Mouse (Mus musculus): ENCODE measurements at regions not wholly inside any gene's neighbourhood (a gene's known extent, or its start where the extent isn't known, plus 50 kb on each side); places are given as distances from the start of the nearest gene placed in this dataset.
"Not testable (repeated sequence)": the region's sequence is repeated elsewhere in the genome, so short reads cannot be mapped to it uniquely, and the experiment has no call there.

DNA sequence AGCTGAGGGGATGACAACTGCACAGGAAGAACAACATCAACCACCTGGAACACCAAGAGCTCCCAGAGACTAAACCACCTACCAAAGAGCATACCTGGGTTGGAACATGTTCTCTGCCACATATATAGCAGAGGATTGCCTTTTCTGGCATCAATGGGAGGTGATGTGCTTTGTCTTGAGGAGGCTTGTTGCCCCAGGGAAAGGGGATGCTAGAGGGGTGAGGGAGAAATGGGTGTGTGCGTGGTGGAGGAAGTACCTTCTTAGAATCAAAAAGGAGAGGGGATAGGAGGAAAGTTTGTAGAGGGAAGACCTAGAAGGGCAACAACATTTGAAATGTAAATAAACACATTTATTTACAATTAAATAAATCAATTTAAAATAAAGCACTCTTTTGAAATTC, 358.5 kb upstream of the Pfkp start:
- Histone ChIP-seq H3K4me3 (replicated peaks; ENCODE audit: low read length) (no peak overlapping the region), H3K4me2 (ENCODE audit: low read depth, low read length) (no peak overlapping the region), H3K36me3 (ENCODE audit: control insufficient read depth, insufficient read depth, low read length) (no peaks in the 10 kb centered on the region), H3K9ac (ENCODE audit: low read length) (no peak overlapping the region), H3K27ac (ENCODE audit: low read length) (no peak overlapping the region), H3K4me1 (ENCODE audit: control insufficient read depth, insufficient read depth, low read length) (no peaks in the 10 kb centered on the region), H3K27me3 (ENCODE audit: control insufficient read depth, insufficient read depth, low read length) (no peaks in the 10 kb centered on the region), H3K9me3 (replicated peaks; ENCODE audit: control insufficient read depth, low read length) (no peaks in the 10 kb centered on the region)
- 79% methylated on average over 1 of the region's 1 CpGs for WGBS
- no peak for ATAC-seq (ENCODE audit: insufficient read depth, low FRiP score)

DNA sequence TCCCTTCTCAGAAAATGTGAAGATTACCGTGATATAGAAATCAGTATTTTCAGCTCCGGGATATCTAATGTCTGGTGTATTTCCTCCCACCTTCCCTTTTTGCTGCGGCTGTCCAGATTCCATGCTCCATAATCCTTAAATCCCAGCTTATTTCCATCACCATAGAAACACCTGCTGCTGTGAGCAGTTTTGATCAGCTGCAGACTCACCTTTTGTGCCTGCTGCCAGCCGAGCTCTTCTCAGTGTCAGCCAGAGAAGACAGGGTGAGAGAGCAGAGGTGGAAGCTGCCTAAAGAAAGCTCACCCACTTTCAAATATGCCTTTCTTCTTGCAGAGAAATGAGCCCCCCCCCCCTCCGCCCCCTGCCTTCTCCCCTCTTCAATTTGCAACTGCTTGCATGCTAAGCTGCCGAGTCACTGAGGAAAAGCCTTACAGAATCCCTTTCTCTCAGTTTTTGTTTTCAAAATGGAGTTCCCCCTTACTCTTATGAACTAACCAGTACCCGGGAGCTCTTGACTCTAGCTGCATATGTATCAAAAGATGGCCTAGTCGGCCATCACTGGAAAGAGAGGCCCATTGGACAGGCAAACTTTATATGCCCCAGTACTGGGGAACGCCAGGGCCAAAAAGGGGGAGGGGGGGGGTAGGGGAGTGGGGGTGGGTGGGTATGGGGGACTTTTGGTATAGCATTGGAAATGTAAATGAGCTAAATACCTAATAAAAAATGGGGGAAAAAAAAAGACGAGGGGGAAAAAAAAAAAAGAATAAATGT, 350.1 kb upstream of the Pfkp start:
- H3K36me3 ChIP-seq (ENCODE audit: control insufficient read depth, insufficient read depth, low read length); H3K27me3 ChIP-seq (ENCODE audit: control insufficient read depth, insufficient read depth, low read length); H3K4me3 ChIP-seq (replicated peaks; ENCODE audit: low read length); H3K4me1 ChIP-seq (ENCODE audit: control insufficient read depth, insufficient read depth, low read length); H3K9me3 ChIP-seq (replicated peaks; ENCODE audit: control insufficient read depth, low read length); ATAC-seq (ENCODE audit: insufficient read depth, low FRiP score); H3K9ac ChIP-seq (ENCODE audit: low read length); H3K27ac ChIP-seq (ENCODE audit: low read length); H3K4me2 ChIP-seq (ENCODE audit: low read depth, low read length): not testable (repeated sequence)
- 56% methylated on average over 9 of the region's 10 CpGs for WGBS

DNA sequence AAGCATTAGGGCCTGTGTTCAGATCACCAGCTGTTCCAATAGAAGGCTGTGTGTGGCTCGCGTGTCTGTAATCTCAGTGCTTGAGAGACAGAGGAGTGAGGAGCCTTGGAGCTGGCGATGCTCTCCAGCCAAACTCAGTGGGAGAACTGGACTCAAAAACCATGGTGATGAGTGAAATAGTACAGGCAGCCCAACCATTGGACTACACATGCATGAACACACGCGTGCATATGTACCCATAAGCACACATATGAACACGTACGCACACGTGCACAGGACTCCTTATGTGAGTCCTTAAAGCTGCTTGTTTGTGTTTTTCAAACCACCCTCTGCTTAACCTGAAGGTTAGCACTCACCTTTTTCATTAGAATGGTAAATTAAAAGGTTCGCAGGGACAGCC, 349.5 kb upstream of the Pfkp start:
- Histone ChIP-seq H3K27ac (ENCODE audit: low read length) (no peak overlapping the region), H3K27me3 (ENCODE audit: control insufficient read depth, insufficient read depth, low read length) (no peaks in the 10 kb centered on the region), H3K4me2 (ENCODE audit: low read depth, low read length) (no peak overlapping the region), H3K9ac (ENCODE audit: low read length) (no peak overlapping the region), H3K9me3 (replicated peaks; ENCODE audit: control insufficient read depth, low read length) (no peaks in the 10 kb centered on the region), H3K4me1 (ENCODE audit: control insufficient read depth, insufficient read depth, low read length) (no peaks in the 10 kb centered on the region), H3K4me3 (replicated peaks; ENCODE audit: low read length) (no peak overlapping the region), H3K36me3 (ENCODE audit: control insufficient read depth, insufficient read depth, low read length) (no peaks in the 10 kb centered on the region)
- no peak for ATAC-seq (ENCODE audit: insufficient read depth, low FRiP score)
- WGBS = 85% methylated on average over 9 of the region's 9 CpGs

DNA sequence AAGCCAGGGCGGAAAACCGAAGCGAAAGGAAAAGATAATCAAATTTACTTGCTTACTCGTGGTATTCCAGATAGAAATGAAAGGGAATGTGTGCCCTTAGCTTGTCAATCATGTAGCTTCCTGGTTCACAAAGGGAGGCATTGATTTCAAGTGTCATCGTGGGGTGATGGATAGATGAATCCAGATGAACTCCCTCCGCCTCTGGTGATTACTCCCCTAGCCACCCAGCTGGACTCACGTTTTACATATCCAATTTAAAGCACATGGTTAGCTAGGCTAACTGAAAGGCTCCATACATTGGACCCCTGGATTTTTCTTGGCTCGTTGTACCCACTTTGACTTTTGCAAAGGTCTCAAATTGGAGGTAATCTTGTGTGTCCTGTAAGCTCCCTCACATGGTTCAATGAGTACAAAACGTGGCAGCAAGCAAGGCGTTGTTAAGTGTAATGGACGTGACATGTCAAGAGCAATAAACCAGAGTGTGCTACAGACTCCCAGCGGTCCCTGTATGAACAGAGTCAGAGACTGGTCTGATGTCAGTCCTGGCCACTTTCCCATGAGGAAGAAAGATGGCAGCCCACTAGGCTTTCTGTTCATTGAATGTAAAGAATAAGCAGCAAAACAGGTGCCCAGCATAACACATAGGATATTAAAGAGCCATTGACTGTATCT, 343.9 kb upstream of the Pfkp start:
- Histone ChIP-seq H3K4me3 (replicated peaks; ENCODE audit: low read length) (no peak overlapping the region), H3K9me3 (replicated peaks; ENCODE audit: control insufficient read depth, low read length) (no peaks in the 10 kb centered on the region), H3K27ac (ENCODE audit: low read length) (no peak overlapping the region), H3K36me3 (ENCODE audit: control insufficient read depth, insufficient read depth, low read length) (no peaks in the 10 kb centered on the region), H3K9ac (ENCODE audit: low read length) (no peak overlapping the region), H3K27me3 (ENCODE audit: control insufficient read depth, insufficient read depth, low read length) (no peaks in the 10 kb centered on the region), H3K4me2 (ENCODE audit: low read depth, low read length) (no peak overlapping the region), H3K4me1 (ENCODE audit: control insufficient read depth, insufficient read depth, low read length) (no peaks in the 10 kb centered on the region)
- ATAC-seq (ENCODE audit: insufficient read depth, low FRiP score) = no peak
- WGBS = 67% methylated on average over 12 of the region's 12 CpGs

DNA sequence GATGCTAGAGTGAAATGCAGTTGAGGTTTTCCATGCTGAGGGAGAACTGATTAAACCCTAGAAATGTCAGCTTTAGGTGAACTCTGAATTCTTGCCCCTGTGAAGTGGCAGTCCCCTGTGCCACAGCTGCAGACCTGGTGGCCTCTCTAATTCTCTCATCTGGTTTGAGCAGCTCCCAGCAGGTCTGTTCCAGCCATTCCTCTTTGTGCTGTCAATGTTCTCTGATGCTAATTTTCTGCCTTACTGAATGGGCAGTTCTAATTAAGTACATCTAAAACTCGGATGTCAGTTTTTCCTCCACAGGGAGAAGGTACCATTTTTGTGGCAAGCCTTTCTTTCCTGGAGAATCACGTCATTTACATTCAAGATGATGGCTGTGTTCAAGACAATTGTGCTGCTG, 343.1 kb upstream of the Pfkp start:
- Histone ChIP-seq H3K4me2 (ENCODE audit: low read depth, low read length) (no peak overlapping the region), H3K4me3 (replicated peaks; ENCODE audit: low read length) (no peak overlapping the region), H3K27ac (ENCODE audit: low read length) (no peak overlapping the region), H3K9me3 (replicated peaks; ENCODE audit: control insufficient read depth, low read length) (no peaks in the 10 kb centered on the region), H3K27me3 (ENCODE audit: control insufficient read depth, insufficient read depth, low read length) (no peaks in the 10 kb centered on the region), H3K36me3 (ENCODE audit: control insufficient read depth, insufficient read depth, low read length) (no peaks in the 10 kb centered on the region), H3K9ac (ENCODE audit: low read length) (no peak overlapping the region), H3K4me1 (ENCODE audit: control insufficient read depth, insufficient read depth, low read length) (no peaks in the 10 kb centered on the region)
- no peak for ATAC-seq (ENCODE audit: insufficient read depth, low FRiP score)
- 59% methylated on average over 2 of the region's 2 CpGs for WGBS

DNA sequence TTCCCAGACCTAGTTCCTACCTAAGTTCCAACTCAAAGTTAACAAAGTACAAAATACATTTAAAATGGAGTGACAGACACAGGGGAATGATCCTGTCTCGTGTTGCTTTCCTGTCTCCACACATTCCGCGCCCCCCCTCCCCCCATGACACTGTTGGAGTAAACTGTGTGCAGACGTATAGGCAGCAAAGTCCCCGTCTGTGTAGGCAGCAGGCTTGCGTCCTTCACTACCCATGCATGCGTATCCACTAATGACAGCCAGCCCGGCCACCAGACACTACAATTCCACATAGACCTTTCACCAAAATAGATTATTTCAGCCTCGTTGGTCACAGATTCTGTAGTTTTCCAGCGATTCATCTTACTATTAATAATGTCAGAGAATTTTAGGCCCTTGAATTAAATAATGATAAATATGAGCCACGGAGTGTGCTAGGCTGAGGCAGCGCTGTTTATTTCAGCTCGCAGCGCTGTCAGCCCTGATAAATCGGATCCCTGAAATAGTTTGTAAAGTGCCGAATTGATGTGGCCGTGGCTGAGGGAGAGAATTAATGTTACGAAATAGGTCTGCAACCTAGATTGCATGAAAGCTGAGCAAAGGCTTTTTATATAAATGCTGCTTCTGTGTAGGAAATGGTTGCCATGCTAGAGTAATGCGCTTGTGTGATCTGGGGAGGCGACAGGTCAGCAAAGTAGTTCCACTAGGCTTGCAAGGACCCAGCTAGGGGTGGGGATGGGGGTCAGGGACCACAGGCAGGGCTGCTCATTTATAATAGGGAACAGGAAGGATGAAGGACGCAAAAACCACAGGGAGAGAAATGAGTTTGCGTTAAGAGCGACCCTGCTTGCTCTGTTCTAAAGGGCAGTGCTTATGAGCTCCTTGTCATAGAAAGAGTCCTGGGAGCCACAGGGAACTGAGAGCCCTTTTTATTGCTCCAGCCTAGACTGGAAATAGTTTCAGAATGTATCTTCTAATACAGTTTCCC, 336.7 kb upstream of the Pfkp start:
- no peaks in the 10 kb centered on the region for H3K4me1 ChIP-seq (ENCODE audit: control insufficient read depth, insufficient read depth, low read length)
- no peak overlapping the region for H3K4me3 ChIP-seq (replicated peaks; ENCODE audit: low read length)
- 45% methylated on average over 23 of the region's 23 CpGs for WGBS
- ATAC-seq (ENCODE audit: insufficient read depth, low FRiP score) = no peak
- H3K9ac ChIP-seq (ENCODE audit: low read length) = no peak overlapping the region
- H3K36me3 ChIP-seq (ENCODE audit: control insufficient read depth, insufficient read depth, low read length) = no peaks in the 10 kb centered on the region
- H3K4me2 ChIP-seq (ENCODE audit: low read depth, low read length) = peak overlapping the region; percentile 31; the same call in 1 of the 2 replicates
- H3K27me3 ChIP-seq (ENCODE audit: control insufficient read depth, insufficient read depth, low read length) = no peaks in the 10 kb centered on the region
- no peak overlapping the region for H3K27ac ChIP-seq (ENCODE audit: low read length)
- no peaks in the 10 kb centered on the region for H3K9me3 ChIP-seq (replicated peaks; ENCODE audit: control insufficient read depth, low read length)

DNA sequence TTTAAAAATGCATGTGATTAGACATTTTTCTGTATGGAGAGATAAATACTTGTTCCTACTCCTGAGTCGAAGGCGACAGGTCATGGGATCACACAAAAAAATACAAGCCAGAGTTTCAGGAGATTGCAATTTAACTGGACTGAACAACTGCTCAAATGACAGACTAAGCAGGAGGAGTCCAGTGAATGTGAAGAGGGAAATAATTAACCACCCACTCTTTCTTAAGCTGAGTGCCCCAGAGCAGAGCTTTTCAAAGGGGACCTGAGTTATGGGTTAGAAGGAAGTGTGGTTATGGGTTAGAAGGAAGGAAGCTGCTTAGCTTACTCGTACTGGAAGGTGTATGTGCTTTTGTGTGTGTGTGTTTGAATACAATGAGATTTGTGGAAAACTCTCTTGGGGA, 307.1 kb upstream of the Pfkp start:
- no peak overlapping the region for H3K4me2 ChIP-seq (ENCODE audit: low read depth, low read length)
- H3K27ac ChIP-seq (ENCODE audit: low read length) = no peak overlapping the region
- 75% methylated on average over 3 of the region's 3 CpGs for whole genome bisulfite sequencing
- H3K9me3 ChIP-seq (replicated peaks; ENCODE audit: control insufficient read depth, low read length) = no peaks in the 10 kb centered on the region
- ATAC-seq (ENCODE audit: insufficient read depth, low FRiP score) = no peak
- no peaks in the 10 kb centered on the region for H3K4me1 ChIP-seq (ENCODE audit: control insufficient read depth, insufficient read depth, low read length)
- no peak overlapping the region for H3K4me3 ChIP-seq (replicated peaks; ENCODE audit: low read length)
- H3K27me3 ChIP-seq (ENCODE audit: control insufficient read depth, insufficient read depth, low read length) = no peaks in the 10 kb centered on the region
- H3K36me3 ChIP-seq (ENCODE audit: control insufficient read depth, insufficient read depth, low read length) = no peaks in the 10 kb centered on the region
- H3K9ac ChIP-seq (ENCODE audit: low read length) = no peak overlapping the region

DNA sequence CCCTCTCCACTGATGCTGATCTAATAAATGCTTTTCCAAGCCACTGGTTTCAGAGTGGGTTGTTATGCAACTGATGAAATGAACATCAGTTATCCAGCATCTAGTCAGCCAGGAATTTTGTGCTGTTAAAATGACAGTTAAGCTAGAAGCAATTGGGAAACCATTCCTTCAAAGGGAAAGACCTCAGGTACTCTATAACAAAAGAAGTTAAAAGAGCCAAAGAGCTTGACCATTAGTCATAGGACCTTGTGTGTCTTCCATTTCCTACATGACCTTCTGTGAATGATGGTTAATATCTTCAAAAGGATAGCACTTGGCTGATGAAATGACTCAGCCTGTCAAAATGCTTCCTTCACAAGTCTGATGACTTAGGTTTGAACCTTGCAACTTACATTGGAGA, 275.6 kb upstream of the Pfkp start:
- Histone ChIP-seq H3K27me3 (ENCODE audit: control insufficient read depth, insufficient read depth, low read length) (no peaks in the 10 kb centered on the region), H3K27ac (ENCODE audit: low read length) (no peak overlapping the region), H3K4me3 (replicated peaks; ENCODE audit: low read length) (no peak overlapping the region), H3K9ac (ENCODE audit: low read length) (no peak overlapping the region), H3K4me1 (ENCODE audit: control insufficient read depth, insufficient read depth, low read length) (no peaks in the 10 kb centered on the region), H3K36me3 (ENCODE audit: control insufficient read depth, insufficient read depth, low read length) (no peaks in the 10 kb centered on the region), H3K4me2 (ENCODE audit: low read depth, low read length) (no peak overlapping the region), H3K9me3 (replicated peaks; ENCODE audit: control insufficient read depth, low read length) (no peaks in the 10 kb centered on the region)
- ATAC-seq (ENCODE audit: insufficient read depth, low FRiP score) = no peak

DNA sequence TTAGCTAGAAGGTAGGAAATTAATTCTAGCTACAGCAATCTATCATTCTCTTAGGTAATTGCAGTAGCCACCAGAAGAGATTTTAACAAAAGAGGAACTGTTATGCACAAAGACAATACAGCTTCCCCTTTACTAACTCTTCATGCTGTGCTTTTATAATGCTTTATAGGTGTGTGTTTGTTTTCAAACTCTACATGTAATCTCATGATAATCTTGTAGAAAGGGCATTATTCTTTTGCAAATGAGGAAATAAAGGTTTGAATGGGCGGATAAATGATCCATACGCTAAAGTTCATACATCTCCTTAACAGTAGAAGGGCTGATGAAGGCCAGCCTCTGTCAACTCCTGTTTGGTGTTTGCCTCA, 273.8 kb upstream of the Pfkp start:
- H3K4me3 ChIP-seq (replicated peaks; ENCODE audit: low read length) = no peak overlapping the region
- 58% methylated on average over 2 of the region's 2 CpGs for WGBS
- no peak for ATAC-seq (ENCODE audit: insufficient read depth, low FRiP score)
- no peak overlapping the region for H3K4me2 ChIP-seq (ENCODE audit: low read depth, low read length)
- H3K36me3 ChIP-seq (ENCODE audit: control insufficient read depth, insufficient read depth, low read length) = no peaks in the 10 kb centered on the region
- H3K27me3 ChIP-seq (ENCODE audit: control insufficient read depth, insufficient read depth, low read length) = no peaks in the 10 kb centered on the region
- no peak overlapping the region for H3K9ac ChIP-seq (ENCODE audit: low read length)
- no peaks in the 10 kb centered on the region for H3K4me1 ChIP-seq (ENCODE audit: control insufficient read depth, insufficient read depth, low read length)
- H3K27ac ChIP-seq (ENCODE audit: low read length) = no peak overlapping the region
- no peaks in the 10 kb centered on the region for H3K9me3 ChIP-seq (replicated peaks; ENCODE audit: control insufficient read depth, low read length)
